Comparison of ENCODE assay signal across 8 mouse cellular contexts in the genomic region with DNA sequence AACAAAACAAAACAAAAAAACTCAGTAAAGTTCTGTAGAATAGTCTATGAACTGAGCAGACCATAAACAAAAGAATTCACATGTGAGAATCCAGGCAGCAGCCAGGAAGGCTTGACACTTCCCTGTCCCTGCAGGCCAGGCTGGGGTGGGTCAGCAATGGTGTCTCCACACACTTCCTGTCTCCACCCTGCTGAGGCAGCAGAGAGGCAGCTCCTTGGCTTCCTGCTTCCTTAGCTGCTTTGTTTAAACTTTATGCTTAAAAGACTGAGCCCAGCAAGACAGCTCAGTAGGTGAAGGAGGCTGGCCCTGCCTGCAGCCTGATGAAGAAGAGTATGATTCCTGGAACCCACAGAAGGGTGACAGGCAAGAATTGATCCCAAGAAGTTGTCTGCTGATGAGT.
DNase-seq lines count a peak whose midpoint lies in the region; ATAC-seq lines count a peak whose summit lies in the region.

No protein-coding gene starts in this region.

- H3K4me3 ChIP-seq in hindbrain, embryonic 16.5 days (ENCODE audit: low read length), result no peak overlapping the region
- H3K4me3 ChIP-seq in hindbrain, embryonic 10.5 days, result no peak overlapping the region
- no peak overlapping the region for H3K4me3 ChIP-seq in heart, embryonic 15.5 days

- H3K4me2 ChIP-seq in hindbrain, embryonic 16.5 days (ENCODE audit: low read length), result no peak overlapping the region
- no peak overlapping the region for H3K4me2 ChIP-seq in heart, embryonic 15.5 days

- peaks cover 7% of the 10 kb centered on the region; the same call in 1 of the 2 replicates for H3K4me1 ChIP-seq in hindbrain, embryonic 16.5 days (ENCODE audit: control insufficient read depth, insufficient read depth, low read depth, low read length)
- peaks cover 27% of the 10 kb centered on the region for H3K4me1 ChIP-seq in hindbrain, embryonic 10.5 days (replicated peaks)
- H3K4me1 ChIP-seq in heart, embryonic 15.5 days (replicated peaks), result peaks cover 61% of the 10 kb centered on the region

- H3K27ac ChIP-seq in hindbrain, embryonic 16.5 days (ENCODE audit: low read depth, low read length), result no peak overlapping the region
- H3K27ac ChIP-seq in hindbrain, embryonic 10.5 days, result no peak overlapping the region
- H3K27ac ChIP-seq in heart, embryonic 15.5 days, result peak overlapping the region; percentile 71

- no peaks in the 10 kb centered on the region for H3K36me3 ChIP-seq in hindbrain, embryonic 16.5 days (ENCODE audit: control insufficient read depth, insufficient read depth, low read length)
- no peaks in the 10 kb centered on the region for H3K36me3 ChIP-seq in hindbrain, embryonic 10.5 days
- no peaks in the 10 kb centered on the region for H3K36me3 ChIP-seq in heart, embryonic 15.5 days

- no peaks in the 10 kb centered on the region for H3K9me3 ChIP-seq in hindbrain, embryonic 16.5 days (ENCODE audit: control insufficient read depth, low read length)
- no peaks in the 10 kb centered on the region for H3K9me3 ChIP-seq in hindbrain, embryonic 10.5 days
- H3K9me3 ChIP-seq in heart, embryonic 15.5 days (replicated peaks), result no peaks in the 10 kb centered on the region

- ATAC-seq in hindbrain, embryonic 16.5 days, result 0 out of 2 replicates have a peak, but pooled peaks have one; percentile 31
- peak; percentile 74; the same call in 1 of the 2 replicates for ATAC-seq in heart, embryonic 15.5 days (replicated peaks; ENCODE audit: insufficient number of reproducible peaks, insufficient read depth, low FRiP score, low read depth)

- H3K27me3 ChIP-seq in hindbrain, embryonic 16.5 days (replicated peaks; ENCODE audit: control insufficient read depth, insufficient read depth, low read length), result no peaks in the 10 kb centered on the region
- no peaks in the 10 kb centered on the region for H3K27me3 ChIP-seq in hindbrain, embryonic 10.5 days (ENCODE audit: insufficient read depth, poor library complexity, severe bottlenecking)
- H3K27me3 ChIP-seq in heart, embryonic 15.5 days, result no peaks in the 10 kb centered on the region

- no peak for DNase-seq in hindbrain, embryonic 10.5 days (ENCODE audit: low spot score)
- DNase-seq in adrenal gland, postnatal 10 days, result peak; percentile 60
- DNase-seq in large intestine, adult 2 months (ENCODE audit: low read depth, low spot score), result peak; percentile 40
- peak; percentile 40 to 45 for DNase-seq in monocyte, adult 2 months (ENCODE audit: low read depth in 1 of 2, low spot score in 2 of 2)
- no peak for DNase-seq in frontal cortex, postnatal 36 days (ENCODE audit: low spot score in 2 of 2)
- no peak for DNase-seq in retina, postnatal 1 day

- no peak overlapping the region for H3K9ac ChIP-seq in hindbrain, embryonic 16.5 days (ENCODE audit: low read depth, low read length)
- H3K9ac ChIP-seq in heart, embryonic 15.5 days, result no peak overlapping the region

Comparison
In these comparisons a context has a peak if more than half of its experiments do, and no peak if none do; other contexts are left out.
1. DNase-seq: peak in adrenal gland, postnatal 10 days (single experiment), large intestine, adult 2 months (single experiment) and monocyte, adult 2 months (2 of 2); none in hindbrain, embryonic 10.5 days (single experiment), frontal cortex, postnatal 36 days (0 of 2) and retina, postnatal 1 day (single experiment).